Mouse (Mus musculus) forebrain, embryonic 15.5 days (tissue): ENCODE results near the gene Nup133. TPM values are rescaled to one million over a fixed set of nuclear protein-coding genes. Genes with fewer than 3 reads are reported as not detected.

Source experiments
- ATAC-seq: fragments of 200-750 bp; cut with Nextera tagmentation; replicated peaks from 2 replicates; pipeline ENCODE4 v1.8.0; 2017; ENCODE audit warnings: mild to moderate bottlenecking, moderate TSS enrichment, moderate library complexity
- H3K27ac ChIP-seq: fragments of 300-500 bp; sonication (generic); replicated peaks from 2 replicates; pipeline ENCODE4 v1.5.1; 2015; ENCODE audit warnings: mild to moderate bottlenecking, inconsistent platforms
- H3K27me3 ChIP-seq: fragments of 300-500 bp; sonication (generic); 2 replicates; pipeline ENCODE4 v1.6.1; 2015; ENCODE audit warnings: inconsistent platforms
- H3K36me3 ChIP-seq: fragments of 300-500 bp; sonication (generic); 2 replicates; pipeline ENCODE4 v1.6.1; 2015; ENCODE audit warnings: mild to moderate bottlenecking, inconsistent platforms
- H3K4me1 ChIP-seq: fragments of 300-500 bp; sonication (generic); 2 replicates; pipeline ENCODE4 v1.6.1; 2015; ENCODE audit warnings: inconsistent platforms
- H3K4me2 ChIP-seq: fragments of 300-500 bp; sonication (generic); replicated peaks from 2 replicates; pipeline ENCODE4 v1.6.1; 2015; ENCODE audit warnings: mild to moderate bottlenecking, inconsistent platforms
- H3K4me3 ChIP-seq: fragments of 300-500 bp; sonication (generic); 2 replicates; pipeline ENCODE4 v1.5.1; 2015; ENCODE audit warnings: mild to moderate bottlenecking, inconsistent platforms
- H3K9ac ChIP-seq: fragments of 300-500 bp; sonication (generic); replicated peaks from 2 replicates; pipeline ENCODE4 v1.6.1; 2015; ENCODE audit warnings: mild to moderate bottlenecking, inconsistent platforms
- H3K9me3 ChIP-seq: fragments of 300-500 bp; sonication (generic); 2 replicates; pipeline ENCODE4 v1.6.1; 2016; ENCODE audit warnings: inconsistent platforms
- WGBS: fragments of 180-500 bp; shearing (Covaris S2); methylation state at CpG from one replicate; pipeline ENCODE4 v1.1.7; 2015; ENCODE audit warnings: mixed read lengths; 5-methylcytosine and 5-hydroxymethylcytosine counted together
- polyA plus RNA-seq: library from polyadenylated mRNA; unstranded; fragments of >200 nt; fragmentation: Nextera tagmentation; extraction: Ambion mirVana; gene quantifications from 2 replicates; pipeline ENCODE4 v1.2.1, GENCODE M21; 2015

Gene Nup133
- polyA plus RNA-seq, 1 experiment from 2014 or later, result 33.4 TPM

- Histone ChIP-seq H3K27ac (peak overlapping the region; percentile 86; the same call in 1 of the 2 replicates), H3K9me3 (no peaks in the 10 kb centered on the region), H3K27me3 (no peaks in the 10 kb centered on the region), H3K4me2 (peak overlapping the region; percentile 91), H3K4me1 (peaks cover 17% of the 10 kb centered on the region), H3K9ac (peak overlapping the region; percentile 91), H3K36me3 (peaks cover 20% of the 10 kb centered on the region), H3K4me3 (peak overlapping the region; percentile 79)
- WGBS, result 36% methylated on average over 10 of the region's 10 CpGs
- no peak; the same call in 1 of the 2 replicates for ATAC-seq
Observed at GRCm38 (mm10) chr8:123950077-123950802, 1.2 kb upstream of the Nup133 start.

- Histone ChIP-seq H3K4me3 (peak overlapping the region; percentile 79), H3K36me3 (peaks cover 26% of the 10 kb centered on the region), H3K4me1 (peaks cover 17% of the 10 kb centered on the region), H3K4me2 (peak overlapping the region; percentile 91), H3K27ac (peak overlapping the region; percentile 86), H3K9me3 (no peaks in the 10 kb centered on the region), H3K9ac (peak overlapping the region; percentile 91), H3K27me3 (no peaks in the 10 kb centered on the region)
- 6% methylated on average over 10 of the region's 10 CpGs for WGBS
- ATAC-seq, result peak; percentile 39; the same call in 1 of the 2 replicates
Observed at GRCm38 (mm10) chr8:123949686-123949986, 571 bp upstream of the Nup133 start.

DNA sequence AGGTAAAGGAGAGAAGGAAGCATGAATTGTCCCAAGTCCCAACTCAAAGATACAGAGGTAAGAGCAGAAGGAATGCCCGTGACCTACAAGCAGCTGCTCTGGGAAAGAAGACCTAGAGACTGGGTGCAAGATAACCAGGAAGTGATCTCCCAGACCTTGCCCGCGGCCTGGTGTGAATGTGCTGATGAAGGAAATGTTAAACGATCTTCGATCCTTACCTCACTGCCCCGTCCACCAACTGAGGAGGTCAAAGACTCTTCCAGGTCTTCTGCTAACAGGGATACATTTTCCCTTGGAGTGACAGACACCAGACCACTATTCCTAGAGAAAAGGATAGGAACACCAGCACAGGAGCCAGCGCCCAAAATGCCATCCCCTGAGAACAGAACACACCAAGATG lies 20.0 kb downstream of the Nup133 start:
- WGBS, result 93% methylated on average over 7 of the region's 7 CpGs
- H3K4me3 ChIP-seq, result no peak overlapping the region
- H3K4me2 ChIP-seq, result no peak overlapping the region
- H3K27me3 ChIP-seq, result no peaks in the 10 kb centered on the region
- no peaks in the 10 kb centered on the region for H3K9me3 ChIP-seq
- no peaks in the 10 kb centered on the region for H3K4me1 ChIP-seq
- ATAC-seq, result no peak
- H3K27ac ChIP-seq, result no peak overlapping the region
- no peak overlapping the region for H3K9ac ChIP-seq
- peaks cover 66% of the 10 kb centered on the region for H3K36me3 ChIP-seq

DNA sequence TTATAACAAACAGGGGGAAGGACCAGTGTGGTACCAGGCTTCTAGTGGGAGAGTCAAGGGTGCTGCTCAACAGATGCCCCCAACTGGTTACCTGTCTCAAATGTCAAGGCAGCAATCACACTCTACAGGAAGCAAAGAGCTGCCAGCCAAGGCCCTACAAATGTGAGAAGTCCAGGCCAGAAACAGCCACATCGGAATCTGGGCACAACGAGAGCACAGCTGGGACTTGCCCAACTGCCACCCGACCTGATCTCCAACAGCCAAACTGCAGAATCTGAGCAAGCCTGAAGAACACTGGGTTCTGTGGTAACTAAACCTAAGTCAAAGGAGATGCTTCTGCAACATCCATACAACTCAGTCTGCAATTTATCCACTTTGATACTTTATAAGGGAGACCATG lies 23.4 kb downstream of the Nup133 start:
- H3K36me3 ChIP-seq, result peaks cover 62% of the 10 kb centered on the region
- WGBS, result 94% methylated on average over 3 of the region's 3 CpGs
- ATAC-seq, result no peak

GRCm38 (mm10) chr8:123924719-123925118 lies 24.3 kb downstream of the Nup133 start:
- no peaks in the 10 kb centered on the region for H3K27me3 ChIP-seq
- H3K9ac ChIP-seq, result no peak overlapping the region
- H3K9me3 ChIP-seq, result no peaks in the 10 kb centered on the region
- H3K4me2 ChIP-seq, result no peak overlapping the region
- peak; percentile 60 for ATAC-seq
- H3K27ac ChIP-seq, result no peak overlapping the region
- WGBS, result 14% methylated on average over 2 of the region's 2 CpGs
- H3K4me3 ChIP-seq, result no peak overlapping the region
- peaks cover 63% of the 10 kb centered on the region for H3K36me3 ChIP-seq
- no peaks in the 10 kb centered on the region for H3K4me1 ChIP-seq

More for the DNA sequence above, 23.4 kb downstream of the Nup133 start:
- Histone ChIP-seq H3K27me3 (no peaks in the 10 kb centered on the region), H3K4me2 (no peak overlapping the region), H3K4me3 (no peak overlapping the region), H3K9ac (no peak overlapping the region), H3K9me3 (no peaks in the 10 kb centered on the region), H3K4me1 (no peaks in the 10 kb centered on the region), H3K27ac (no peak overlapping the region)

DNA sequence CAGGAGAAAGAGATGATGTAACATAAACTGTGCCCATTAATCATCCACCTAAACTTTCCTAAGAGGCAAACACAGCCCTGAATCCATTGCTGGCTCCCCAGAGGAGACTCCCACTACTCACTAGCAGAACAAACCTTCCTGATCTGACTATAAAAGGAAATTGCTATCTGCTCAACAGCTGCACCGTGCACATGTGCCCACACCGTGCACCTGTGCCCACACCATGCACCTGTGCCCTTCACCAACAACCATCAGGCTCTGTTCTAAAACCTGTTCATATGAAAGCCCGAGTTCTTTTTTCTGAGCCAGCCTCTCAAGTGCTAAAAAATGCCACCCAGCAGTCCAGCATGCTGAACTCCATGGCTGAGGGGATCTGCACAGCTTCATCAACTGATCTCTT lies 34.4 kb downstream of the Nup133 start:
- WGBS, result 97% methylated on average over 3 of the region's 3 CpGs
- Histone ChIP-seq H3K9ac (no peak overlapping the region), H3K4me2 (no peak overlapping the region), H3K4me3 (no peak overlapping the region), H3K9me3 (no peaks in the 10 kb centered on the region), H3K27ac (no peak overlapping the region), H3K27me3 (no peaks in the 10 kb centered on the region), H3K36me3 (peaks cover 82% of the 10 kb centered on the region), H3K4me1 (no peaks in the 10 kb centered on the region)
- no peak for ATAC-seq

- Histone ChIP-seq H3K27me3 (no peaks in the 10 kb centered on the region), H3K4me1 (no peaks in the 10 kb centered on the region), H3K36me3 (peaks cover 74% of the 10 kb centered on the region), H3K9ac (no peak overlapping the region), H3K9me3 (no peaks in the 10 kb centered on the region), H3K4me3 (no peak overlapping the region), H3K27ac (no peak overlapping the region), H3K4me2 (no peak overlapping the region)
- 93% methylated on average over 4 of the region's 4 CpGs for WGBS
- ATAC-seq, result no peak
Observed at GRCm38 (mm10) chr8:123912265-123912664, 36.8 kb downstream of the Nup133 start.

DNA sequence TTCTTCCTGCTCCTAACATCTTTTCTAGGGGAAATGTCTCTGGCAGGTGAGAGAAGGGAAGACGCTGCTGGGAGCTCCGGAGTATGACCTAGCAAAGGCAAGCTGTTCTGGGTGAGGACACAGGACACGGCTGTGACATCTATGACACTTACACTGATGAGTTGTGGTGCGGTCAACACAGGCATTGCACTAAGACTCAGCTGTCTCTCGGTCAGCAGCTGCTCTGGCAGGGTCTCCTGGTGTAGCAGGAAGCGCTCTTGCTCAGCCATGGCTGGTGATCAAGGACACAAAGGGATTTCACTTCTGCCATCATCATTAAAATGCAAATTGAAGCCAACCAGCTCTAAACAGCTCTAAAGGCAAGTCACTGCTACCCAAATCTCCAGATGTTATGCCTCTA lies 41.5 kb downstream of the Nup133 start:
- no peak overlapping the region for H3K9ac ChIP-seq
- no peaks in the 10 kb centered on the region for H3K9me3 ChIP-seq
- ATAC-seq, result no peak
- no peak overlapping the region for H3K4me2 ChIP-seq
- WGBS, result 92% methylated on average over 6 of the region's 6 CpGs
- H3K27me3 ChIP-seq, result no peaks in the 10 kb centered on the region
- H3K4me1 ChIP-seq, result no peaks in the 10 kb centered on the region
- no peak overlapping the region for H3K27ac ChIP-seq
- no peak overlapping the region for H3K4me3 ChIP-seq
- H3K36me3 ChIP-seq, result peaks cover 68% of the 10 kb centered on the region

- peaks cover 64% of the 10 kb centered on the region for H3K36me3 ChIP-seq
- H3K27ac ChIP-seq, result no peak overlapping the region
- no peaks in the 10 kb centered on the region for H3K4me1 ChIP-seq
- ATAC-seq, result no peak
- 85% methylated on average over 7 of the region's 7 CpGs for WGBS
- H3K9ac ChIP-seq, result no peak overlapping the region
- H3K9me3 ChIP-seq, result no peaks in the 10 kb centered on the region
- H3K4me3 ChIP-seq, result no peak overlapping the region
- H3K4me2 ChIP-seq, result no peak overlapping the region
- no peaks in the 10 kb centered on the region for H3K27me3 ChIP-seq
Observed at GRCm38 (mm10) chr8:123902653-123903052, 46.4 kb downstream of the Nup133 start.

GRCm38 (mm10) chr8:123899366-123899765 lies 49.7 kb downstream of the Nup133 start:
- ATAC-seq, result no peak
- Histone ChIP-seq H3K9ac (no peak overlapping the region), H3K4me1 (no peaks in the 10 kb centered on the region), H3K4me3 (no peak overlapping the region), H3K36me3 (peaks cover 46% of the 10 kb centered on the region), H3K27ac (no peak overlapping the region), H3K27me3 (peaks cover 9% of the 10 kb centered on the region), H3K4me2 (no peak overlapping the region), H3K9me3 (no peaks in the 10 kb centered on the region)
- 89% methylated on average over 7 of the region's 7 CpGs for WGBS

DNA sequence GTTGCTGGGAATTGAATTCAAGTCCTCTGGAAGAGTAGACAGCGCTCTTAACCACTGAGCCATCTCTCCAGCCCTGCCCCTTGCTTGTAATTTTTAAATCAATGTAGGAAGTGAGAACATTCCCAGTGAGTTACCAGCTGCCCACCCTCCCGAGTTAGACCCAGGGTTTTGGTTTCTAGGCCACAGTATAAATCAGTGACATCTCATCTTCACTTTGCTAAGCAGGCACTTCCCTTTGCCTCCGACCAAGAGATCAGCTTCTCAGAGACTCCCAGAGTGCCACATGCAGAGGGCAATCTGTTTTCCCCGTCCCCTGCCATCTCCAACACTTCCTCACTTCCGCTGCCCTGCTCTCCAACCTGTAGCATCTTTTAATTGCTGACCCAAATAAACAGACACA lies 50.5 kb downstream of the Nup133 start:
- Histone ChIP-seq H3K4me1 (no peaks in the 10 kb centered on the region), H3K4me2 (no peak overlapping the region), H3K36me3 (peaks cover 38% of the 10 kb centered on the region), H3K27me3 (peaks cover 17% of the 10 kb centered on the region), H3K9ac (no peak overlapping the region), H3K9me3 (no peaks in the 10 kb centered on the region), H3K4me3 (no peak overlapping the region), H3K27ac (no peak overlapping the region)
- no peak for ATAC-seq
- WGBS, result 91% methylated on average over 5 of the region's 5 CpGs

DNA sequence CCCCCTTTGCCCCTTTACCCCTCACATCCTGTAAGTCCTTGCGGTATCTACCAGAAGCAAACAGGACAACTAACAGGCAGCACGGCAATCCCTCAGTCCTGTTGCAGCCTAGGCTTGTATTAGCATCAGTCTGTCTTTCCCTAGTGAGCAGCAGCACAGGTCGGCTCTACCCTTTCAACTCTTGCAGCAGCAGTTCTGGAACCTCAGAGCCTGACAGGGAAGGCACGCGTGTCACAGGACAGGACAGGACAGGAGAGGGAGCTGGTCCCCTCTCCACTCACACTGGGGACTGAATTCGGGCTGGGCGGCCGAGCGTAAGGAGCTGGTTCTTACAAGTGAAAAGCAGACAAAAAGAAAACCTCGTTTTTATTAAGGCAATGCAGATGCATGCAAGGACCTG lies 52.3 kb downstream of the Nup133 start:
- ATAC-seq, result no peak
- peaks cover 22% of the 10 kb centered on the region for H3K36me3 ChIP-seq
- H3K9me3 ChIP-seq, result no peaks in the 10 kb centered on the region
- H3K4me3 ChIP-seq, result no peak overlapping the region
- H3K4me2 ChIP-seq, result no peak overlapping the region
- H3K27ac ChIP-seq, result no peak overlapping the region
- H3K9ac ChIP-seq, result no peak overlapping the region
- H3K27me3 ChIP-seq, result peaks cover 33% of the 10 kb centered on the region
- H3K4me1 ChIP-seq, result peaks cover 10% of the 10 kb centered on the region
- WGBS, result 51% methylated on average over 10 of the region's 10 CpGs

DNA sequence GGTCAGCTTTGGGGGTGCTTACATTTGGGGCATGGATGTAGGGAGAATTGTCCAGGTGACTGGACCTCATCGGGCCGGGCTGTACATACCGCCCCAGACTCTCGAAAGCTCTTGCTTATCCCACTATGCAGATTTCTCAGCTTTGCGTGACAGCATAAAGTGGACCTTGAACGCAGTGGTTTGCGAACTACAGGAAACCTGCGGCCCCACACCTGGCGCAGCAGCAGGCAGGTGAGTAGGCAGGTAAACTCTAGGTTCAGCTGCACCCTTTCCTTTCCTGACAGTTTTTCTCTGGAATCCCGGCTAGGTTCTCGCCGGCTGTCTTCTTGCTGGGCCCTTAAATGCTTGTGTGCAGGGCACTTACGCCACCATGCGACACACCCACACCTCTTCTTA lies 52.7 kb downstream of the Nup133 start:
- Histone ChIP-seq H3K36me3 (peaks cover 18% of the 10 kb centered on the region), H3K4me1 (peaks cover 14% of the 10 kb centered on the region), H3K9ac (no peak overlapping the region), H3K27me3 (peaks cover 35% of the 10 kb centered on the region), H3K9me3 (no peaks in the 10 kb centered on the region), H3K27ac (no peak overlapping the region), H3K4me2 (no peak overlapping the region), H3K4me3 (no peak overlapping the region)
- ATAC-seq, result no peak
- 62% methylated on average over 13 of the region's 14 CpGs for WGBS
